Mouse (Mus musculus): ENCODE data around the gene Rpl3. TPM values are rescaled to one million over a fixed set of nuclear protein-coding genes. Genes with fewer than 3 reads are reported as not detected.

The Rpl3 gene
- polyA plus RNA-seq, 1 experiment from 2014 or later, result 706 TPM

DNA sequence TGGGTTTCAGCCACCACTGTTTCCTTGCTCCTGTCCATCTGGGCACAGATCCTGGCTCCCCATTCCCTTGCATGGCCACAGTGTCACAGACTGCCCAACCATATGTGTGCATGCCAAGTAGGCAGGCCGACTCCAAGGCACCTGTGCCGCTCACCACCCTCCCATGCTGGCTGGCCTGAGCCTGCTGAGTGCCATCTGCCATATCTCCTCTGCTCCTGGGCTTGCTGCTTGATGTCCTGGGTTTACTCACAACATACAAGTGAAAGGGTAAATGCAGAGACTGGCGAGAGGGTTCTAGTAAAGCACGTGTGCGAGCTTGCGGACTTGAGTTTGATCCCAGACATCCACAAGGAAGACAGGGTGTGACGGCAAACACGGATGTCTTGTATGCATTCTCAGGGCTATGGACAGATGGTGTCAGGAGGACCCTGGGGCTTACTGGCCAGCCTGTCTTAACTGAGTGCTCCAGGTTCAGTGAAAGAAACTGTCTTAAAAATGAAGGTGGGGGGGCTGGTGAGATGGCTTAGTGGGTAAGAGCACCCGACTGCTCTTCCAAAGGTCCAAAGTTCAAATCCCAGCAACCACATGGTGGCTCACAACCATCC, 30.2 kb upstream of the Rpl3 start:
- no peaks in the 10 kb centered on the region for H3K4me1 ChIP-seq (replicated peaks; ENCODE audit: control insufficient read depth, insufficient read depth)
- H3K27me3 ChIP-seq (ENCODE audit: control insufficient read depth, insufficient read depth, low read length), result no peaks in the 10 kb centered on the region
- no peak for ATAC-seq (ENCODE audit: low FRiP score, low TSS enrichment)
- H3K36me3 ChIP-seq (ENCODE audit: control insufficient read depth, insufficient read depth, low read length), result no peaks in the 10 kb centered on the region
- no peak for TF ChIP-seq EP300 (optimal IDR thresholded peaks at IDR 0.05)
- TF ChIP-seq CTCF (IDR thresholded peaks at IDR 0.05; ENCODE audit: low read depth), result no peak
- no peaks in the 10 kb centered on the region for H3K9me3 ChIP-seq (ENCODE audit: control insufficient read depth, low read length)
- no peak overlapping the region for H3K9ac ChIP-seq (ENCODE audit: low read length)
- DNase-seq (ENCODE audit: low spot score), result no peak
- H3K4me3 ChIP-seq (ENCODE audit: low read depth, low read length), result no peak overlapping the region
- WGBS, result 90% methylated on average over 9 of the region's 9 CpGs
- H3K4me2 ChIP-seq (replicated peaks; ENCODE audit: low read depth), result no peak overlapping the region
- no peak overlapping the region for H3K27ac ChIP-seq (replicated peaks)

DNA sequence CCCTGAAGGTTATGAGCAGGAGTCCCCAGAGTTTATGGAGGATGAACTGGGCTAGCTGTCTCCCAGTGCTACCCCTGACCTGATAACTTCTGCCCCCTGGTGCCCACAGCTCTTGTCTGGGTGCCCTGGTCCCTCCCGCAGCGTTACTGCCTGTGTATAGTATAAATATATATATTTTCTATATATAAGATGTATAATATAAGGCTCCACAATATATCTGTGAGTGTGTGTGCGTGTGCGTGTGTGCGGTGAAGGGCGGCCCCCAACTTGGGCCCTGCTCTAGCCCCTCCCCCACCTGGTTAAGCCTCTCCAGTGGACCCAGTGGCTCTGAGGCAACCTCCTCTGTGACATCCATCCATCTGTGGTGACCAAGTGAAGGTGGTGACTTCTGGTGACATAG, 27.4 kb upstream of the Rpl3 start:
- H3K9ac ChIP-seq (ENCODE audit: low read length), result no peak overlapping the region
- no peak overlapping the region for H3K27ac ChIP-seq (replicated peaks)
- no peaks in the 10 kb centered on the region for H3K4me1 ChIP-seq (replicated peaks; ENCODE audit: control insufficient read depth, insufficient read depth)
- DNase-seq (ENCODE audit: low spot score) (no peak), ATAC-seq (ENCODE audit: low FRiP score, low TSS enrichment) (no peak)
- WGBS, result 90% methylated on average over 6 of the region's 6 CpGs
- H3K9me3 ChIP-seq (ENCODE audit: control insufficient read depth, low read length), result no peaks in the 10 kb centered on the region
- no peak overlapping the region for H3K4me3 ChIP-seq (ENCODE audit: low read depth, low read length)
- H3K36me3 ChIP-seq (ENCODE audit: control insufficient read depth, insufficient read depth, low read length), result no peaks in the 10 kb centered on the region
- no peaks in the 10 kb centered on the region for H3K27me3 ChIP-seq (ENCODE audit: control insufficient read depth, insufficient read depth, low read length)
- no peak overlapping the region for H3K4me2 ChIP-seq (replicated peaks; ENCODE audit: low read depth)
- TF ChIP-seq EP300 (optimal IDR thresholded peaks at IDR 0.05) (no peak), CTCF (IDR thresholded peaks at IDR 0.05; ENCODE audit: low read depth) (no peak)

DNA sequence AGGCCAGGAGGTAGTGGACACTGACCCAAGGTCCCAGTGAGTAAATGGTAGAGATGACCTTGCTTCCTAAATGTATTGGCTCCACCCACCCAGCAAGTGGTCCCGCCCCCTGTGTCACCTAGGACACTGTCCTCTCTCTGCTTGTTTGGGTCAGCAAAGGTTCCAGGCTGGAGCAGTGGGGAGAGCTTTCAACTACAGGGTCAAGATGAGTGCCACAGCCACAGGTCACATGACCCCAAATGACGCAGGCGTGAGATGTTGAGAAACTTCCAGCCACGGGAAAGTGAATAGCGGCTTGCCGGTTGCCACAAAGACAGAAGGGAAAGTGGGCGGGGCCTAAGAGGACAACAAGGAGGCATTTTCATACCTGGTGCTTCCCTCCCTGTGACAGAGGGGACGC, 25.5 kb upstream of the Rpl3 start:
- DNase-seq (ENCODE audit: low spot score) (peak; percentile 48), ATAC-seq (ENCODE audit: low FRiP score, low TSS enrichment) (no peak)
- 54% methylated on average over 8 of the region's 8 CpGs for WGBS
- Histone ChIP-seq H3K27me3 (ENCODE audit: control insufficient read depth, insufficient read depth, low read length) (no peaks in the 10 kb centered on the region), H3K9me3 (ENCODE audit: control insufficient read depth, low read length) (no peaks in the 10 kb centered on the region), H3K4me2 (replicated peaks; ENCODE audit: low read depth) (no peak overlapping the region), H3K9ac (ENCODE audit: low read length) (no peak overlapping the region), H3K36me3 (ENCODE audit: control insufficient read depth, insufficient read depth, low read length) (no peaks in the 10 kb centered on the region), H3K4me1 (replicated peaks; ENCODE audit: control insufficient read depth, insufficient read depth) (no peaks in the 10 kb centered on the region), H3K4me3 (ENCODE audit: low read depth, low read length) (no peak overlapping the region), H3K27ac (replicated peaks) (no peak overlapping the region)
- TF ChIP-seq CTCF (IDR thresholded peaks at IDR 0.05; ENCODE audit: low read depth) (no peak), EP300 (optimal IDR thresholded peaks at IDR 0.05) (no peak)

DNA sequence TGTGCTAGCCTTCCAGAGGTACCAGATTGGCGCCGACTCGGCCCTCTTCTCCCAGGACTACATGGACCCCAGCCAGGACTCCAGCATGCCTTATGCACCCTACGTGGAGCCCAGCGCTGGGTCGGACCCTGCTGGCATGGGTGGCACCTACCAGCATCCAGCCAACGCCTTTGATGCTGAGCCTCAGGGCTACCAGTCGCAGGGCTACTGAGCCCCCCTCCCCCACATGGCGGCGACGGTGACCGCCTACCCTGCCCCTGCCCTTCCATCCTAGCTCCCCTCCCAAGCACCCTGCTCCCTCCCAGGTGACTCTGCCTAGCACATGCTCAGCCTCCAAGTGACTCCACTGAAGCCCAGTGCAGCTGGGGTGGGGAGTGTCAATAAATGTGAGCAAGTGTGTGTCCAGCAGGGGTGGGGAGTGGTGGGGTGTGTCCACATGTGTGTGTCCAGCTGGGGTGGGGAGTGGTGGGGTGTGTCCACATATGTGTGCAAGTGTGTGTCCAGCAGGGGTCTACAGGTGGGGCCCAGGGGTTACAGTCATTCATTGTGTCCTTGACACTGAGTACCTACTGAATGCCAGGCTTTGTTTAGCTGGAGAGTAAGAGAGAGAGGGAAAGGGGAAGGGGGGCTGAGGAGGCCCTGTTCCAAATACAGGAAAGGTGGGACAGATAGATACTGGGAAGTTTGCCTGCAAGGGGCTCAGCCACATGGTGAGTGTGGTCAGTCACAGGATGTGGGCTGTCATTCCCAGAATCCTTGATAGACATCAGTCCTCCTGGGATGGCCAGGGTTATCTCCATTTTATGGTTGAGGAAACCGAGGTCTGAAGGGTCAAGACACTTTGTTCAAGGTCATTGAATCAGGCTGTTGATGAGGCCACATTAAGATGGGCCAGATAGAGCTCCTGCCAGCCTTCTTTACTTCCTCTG, 24.5 kb upstream of the Rpl3 start:
- no peak for TF ChIP-seq EP300 (optimal IDR thresholded peaks at IDR 0.05)
- TF ChIP-seq CTCF (IDR thresholded peaks at IDR 0.05; ENCODE audit: low read depth), result no peak
- Histone ChIP-seq H3K36me3 (ENCODE audit: control insufficient read depth, insufficient read depth, low read length) (no peaks in the 10 kb centered on the region), H3K4me1 (replicated peaks; ENCODE audit: control insufficient read depth, insufficient read depth) (no peaks in the 10 kb centered on the region), H3K27me3 (ENCODE audit: control insufficient read depth, insufficient read depth, low read length) (no peaks in the 10 kb centered on the region), H3K9ac (ENCODE audit: low read length) (no peak overlapping the region), H3K27ac (replicated peaks) (peak overlapping the region; percentile 24; the same call in 1 of the 2 replicates), H3K9me3 (ENCODE audit: control insufficient read depth, low read length) (no peaks in the 10 kb centered on the region), H3K4me3 (ENCODE audit: low read depth, low read length) (no peak overlapping the region), H3K4me2 (replicated peaks; ENCODE audit: low read depth) (no peak overlapping the region)
- WGBS, result 61% methylated on average over 13 of the region's 13 CpGs
- ATAC-seq (ENCODE audit: low FRiP score, low TSS enrichment) (peak; percentile 77), DNase-seq (ENCODE audit: low spot score) (peak; percentile 82)

DNA sequence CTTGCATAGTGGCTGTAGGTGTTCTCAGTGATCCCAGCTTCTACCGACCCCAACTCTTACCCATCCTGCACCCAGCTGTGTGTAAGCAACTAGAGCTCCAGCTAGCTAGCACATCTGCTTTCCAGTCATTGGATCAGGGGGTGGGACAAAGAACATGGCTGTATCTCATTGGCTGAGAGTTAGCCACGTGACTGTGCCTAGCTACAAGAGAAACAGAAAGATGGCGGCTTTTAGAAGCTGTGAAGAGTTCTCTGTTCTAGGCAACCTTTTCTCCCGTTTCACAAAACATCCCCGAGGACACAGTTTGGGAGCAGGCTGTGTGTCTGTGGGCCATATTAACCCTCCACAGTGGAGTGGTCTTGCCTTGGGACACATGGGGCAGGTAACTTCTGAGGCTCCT, 23.6 kb upstream of the Rpl3 start:
- 69% methylated on average over 5 of the region's 5 CpGs for WGBS
- ATAC-seq (ENCODE audit: low FRiP score, low TSS enrichment) (no peak), DNase-seq (ENCODE audit: low spot score) (no peak)
- no peak overlapping the region; the same call in 1 of the 2 replicates for H3K27ac ChIP-seq (replicated peaks)
- H3K9me3 ChIP-seq (ENCODE audit: control insufficient read depth, low read length), result no peaks in the 10 kb centered on the region
- no peaks in the 10 kb centered on the region for H3K4me1 ChIP-seq (replicated peaks; ENCODE audit: control insufficient read depth, insufficient read depth)
- H3K4me2 ChIP-seq (replicated peaks; ENCODE audit: low read depth), result no peak overlapping the region
- H3K36me3 ChIP-seq (ENCODE audit: control insufficient read depth, insufficient read depth, low read length), result no peaks in the 10 kb centered on the region
- no peak for TF ChIP-seq EP300 (optimal IDR thresholded peaks at IDR 0.05)
- no peak for TF ChIP-seq CTCF (IDR thresholded peaks at IDR 0.05; ENCODE audit: low read depth)
- H3K4me3 ChIP-seq (ENCODE audit: low read depth, low read length), result no peak overlapping the region
- no peak overlapping the region for H3K9ac ChIP-seq (ENCODE audit: low read length)
- no peaks in the 10 kb centered on the region for H3K27me3 ChIP-seq (ENCODE audit: control insufficient read depth, insufficient read depth, low read length)

DNA sequence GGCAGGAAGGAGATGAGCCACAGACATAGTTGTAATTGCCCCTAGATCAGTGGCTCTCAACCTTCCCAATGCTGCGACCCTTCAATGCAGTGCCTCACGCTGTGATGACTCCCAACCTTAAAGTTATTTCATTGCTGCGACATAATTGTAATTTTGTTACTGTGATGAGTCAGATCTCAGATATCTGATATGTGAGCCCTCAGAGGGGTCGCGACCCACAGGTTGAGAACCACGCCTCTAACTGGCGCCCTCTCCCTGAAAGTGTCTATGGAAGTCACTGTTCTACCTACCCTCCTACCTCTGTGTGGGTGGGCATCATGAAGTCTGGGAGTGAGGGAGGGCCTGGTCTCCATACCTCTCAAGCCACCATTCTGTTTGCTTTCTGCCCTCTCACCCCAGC, 22.7 kb upstream of the Rpl3 start:
- Histone ChIP-seq H3K27me3 (ENCODE audit: control insufficient read depth, insufficient read depth, low read length) (no peaks in the 10 kb centered on the region), H3K9ac (ENCODE audit: low read length) (no peak overlapping the region), H3K27ac (replicated peaks) (no peak overlapping the region), H3K36me3 (ENCODE audit: control insufficient read depth, insufficient read depth, low read length) (no peaks in the 10 kb centered on the region), H3K9me3 (ENCODE audit: control insufficient read depth, low read length) (no peaks in the 10 kb centered on the region), H3K4me3 (ENCODE audit: low read depth, low read length) (no peak overlapping the region), H3K4me1 (replicated peaks; ENCODE audit: control insufficient read depth, insufficient read depth) (no peaks in the 10 kb centered on the region), H3K4me2 (replicated peaks; ENCODE audit: low read depth) (no peak overlapping the region)
- no peak for ATAC-seq (ENCODE audit: low FRiP score, low TSS enrichment)
- no peak for TF ChIP-seq EP300 (optimal IDR thresholded peaks at IDR 0.05)
- no peak for TF ChIP-seq CTCF (IDR thresholded peaks at IDR 0.05; ENCODE audit: low read depth)
- no peak for DNase-seq (ENCODE audit: low spot score)
- 82% methylated on average over 7 of the region's 7 CpGs for WGBS

All from stomach, postnatal 0 days (tissue).